Mouse (Mus musculus): ENCODE results near the gene Pithd1. TPM values are rescaled to one million over a fixed set of nuclear protein-coding genes. Genes with fewer than 3 reads are reported as not detected.

Pithd1 gene
- polyA plus RNA-seq, 1 experiment from 2014 or later = 70.0 TPM

DNA sequence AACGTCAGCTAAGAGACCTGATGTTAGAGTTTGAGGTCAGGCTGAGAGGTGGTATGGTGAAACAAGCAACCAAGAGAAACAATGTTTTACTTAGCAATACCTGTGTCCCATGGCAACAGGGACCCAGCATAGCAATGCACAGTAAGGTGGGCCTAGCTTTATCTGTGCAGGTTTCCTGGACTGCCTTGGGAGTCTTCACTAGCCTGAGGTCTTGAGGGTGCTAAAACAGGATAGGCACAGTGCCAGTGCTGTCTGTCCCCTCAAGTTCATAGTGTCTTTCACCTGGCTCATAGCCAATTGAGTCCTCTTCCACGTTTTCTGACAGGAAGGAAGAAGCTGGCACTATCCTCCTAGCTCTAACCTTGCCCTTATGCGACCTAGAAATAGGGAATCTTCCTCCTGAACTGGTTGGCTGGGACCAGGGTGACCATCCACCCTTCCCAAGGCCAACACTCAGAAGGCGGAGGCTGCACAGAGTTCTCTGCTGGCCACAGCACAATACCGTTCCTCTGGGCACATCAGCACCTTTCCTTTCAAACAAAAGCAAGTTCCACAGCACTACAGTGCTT is 17.1 kb upstream of the Pithd1 start:
- H3K4me1 ChIP-seq (ENCODE audit: control insufficient read depth, insufficient read depth, low read length) = no peaks in the 10 kb centered on the region
- ATAC-seq (ENCODE audit: low FRiP score, low TSS enrichment) (no peak), DNase-seq (no peak)
- H3K36me3 ChIP-seq (ENCODE audit: control insufficient read depth, insufficient read depth, low read length) = peaks cover 71% of the 10 kb centered on the region
- no peaks in the 10 kb centered on the region for H3K27me3 ChIP-seq (ENCODE audit: control insufficient read depth, insufficient read depth, low read length)
- WGBS = 97% methylated on average over 5 of the region's 5 CpGs
- H3K4me2 ChIP-seq (ENCODE audit: low read length) = no peak overlapping the region
- no peak overlapping the region for H3K9ac ChIP-seq (replicated peaks; ENCODE audit: low read length)
- no peak overlapping the region for H3K27ac ChIP-seq (replicated peaks; ENCODE audit: low read depth, low read length)
- no peak overlapping the region for H3K4me3 ChIP-seq (replicated peaks; ENCODE audit: low read depth, low read length)
- no peaks in the 10 kb centered on the region for H3K9me3 ChIP-seq (ENCODE audit: control insufficient read depth, low read length)

DNA sequence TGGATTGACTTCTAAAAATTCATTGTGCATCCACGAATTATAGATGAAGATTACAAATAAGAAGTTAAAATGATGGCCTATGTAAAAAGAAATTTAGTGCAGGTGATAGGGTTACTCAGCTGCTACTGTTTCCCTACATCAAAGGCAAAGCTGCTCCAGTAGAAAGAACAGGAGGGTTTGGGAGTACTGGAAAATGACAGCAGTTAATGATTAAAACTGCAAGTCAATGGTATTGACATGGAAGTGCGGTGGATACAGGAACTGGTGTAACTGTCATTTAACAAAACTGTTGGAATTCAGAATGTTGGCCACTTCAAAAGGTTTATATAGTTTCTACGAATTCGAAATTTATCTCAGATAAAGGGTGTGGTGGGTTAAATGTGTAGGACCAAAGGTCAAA is 8.1 kb upstream of the Pithd1 start:
- Histone ChIP-seq H3K9ac (replicated peaks; ENCODE audit: low read length) (no peak overlapping the region), H3K4me2 (ENCODE audit: low read length) (no peak overlapping the region), H3K4me1 (ENCODE audit: control insufficient read depth, insufficient read depth, low read length) (no peaks in the 10 kb centered on the region), H3K4me3 (replicated peaks; ENCODE audit: low read depth, low read length) (no peak overlapping the region), H3K27ac (replicated peaks; ENCODE audit: low read depth, low read length) (no peak overlapping the region), H3K9me3 (ENCODE audit: control insufficient read depth, low read length) (0 out of 2 replicates have a peak, but pooled peaks cover 5% of the 10 kb centered on the region), H3K36me3 (ENCODE audit: control insufficient read depth, insufficient read depth, low read length) (no peaks in the 10 kb centered on the region), H3K27me3 (ENCODE audit: control insufficient read depth, insufficient read depth, low read length) (no peaks in the 10 kb centered on the region)
- ATAC-seq (ENCODE audit: low FRiP score, low TSS enrichment) (no peak), DNase-seq (no peak)
- 88% methylated on average over 4 of the region's 4 CpGs for WGBS

DNA sequence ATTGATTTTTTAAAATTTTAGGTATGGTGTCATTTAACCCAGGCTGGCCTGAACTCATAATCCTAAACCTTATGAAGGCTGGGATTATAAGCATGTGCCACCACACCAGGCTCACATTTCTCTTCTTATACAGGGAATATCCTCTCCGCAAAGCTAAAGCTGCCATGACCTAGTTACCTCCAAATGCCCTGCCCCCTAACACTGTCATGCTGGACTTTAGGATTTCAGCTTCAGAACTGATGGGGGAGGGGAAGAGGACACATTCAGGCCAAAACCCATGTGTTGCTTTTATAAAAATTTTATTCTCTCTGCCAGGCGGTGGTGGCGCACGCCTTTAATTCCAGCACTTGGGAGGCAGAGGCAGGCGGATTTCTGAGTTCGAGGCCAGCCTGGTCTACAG is 6.9 kb upstream of the Pithd1 start:
- no peak overlapping the region for H3K9ac ChIP-seq (replicated peaks; ENCODE audit: low read length)
- ATAC-seq (ENCODE audit: low FRiP score, low TSS enrichment) = no peak
- H3K36me3 ChIP-seq (ENCODE audit: control insufficient read depth, insufficient read depth, low read length) = no peaks in the 10 kb centered on the region
- H3K4me3 ChIP-seq (replicated peaks; ENCODE audit: low read depth, low read length) = no peak overlapping the region
- no peaks in the 10 kb centered on the region for H3K27me3 ChIP-seq (ENCODE audit: control insufficient read depth, insufficient read depth, low read length)
- no peak for DNase-seq
- 98% methylated on average over 6 of the region's 6 CpGs for WGBS
- H3K27ac ChIP-seq (replicated peaks; ENCODE audit: low read depth, low read length) = no peak overlapping the region
- H3K4me1 ChIP-seq (ENCODE audit: control insufficient read depth, insufficient read depth, low read length) = no peaks in the 10 kb centered on the region
- H3K9me3 ChIP-seq (ENCODE audit: control insufficient read depth, low read length) = 0 out of 2 replicates have a peak, but pooled peaks cover 5% of the 10 kb centered on the region
- H3K4me2 ChIP-seq (ENCODE audit: low read length) = no peak overlapping the region

DNA sequence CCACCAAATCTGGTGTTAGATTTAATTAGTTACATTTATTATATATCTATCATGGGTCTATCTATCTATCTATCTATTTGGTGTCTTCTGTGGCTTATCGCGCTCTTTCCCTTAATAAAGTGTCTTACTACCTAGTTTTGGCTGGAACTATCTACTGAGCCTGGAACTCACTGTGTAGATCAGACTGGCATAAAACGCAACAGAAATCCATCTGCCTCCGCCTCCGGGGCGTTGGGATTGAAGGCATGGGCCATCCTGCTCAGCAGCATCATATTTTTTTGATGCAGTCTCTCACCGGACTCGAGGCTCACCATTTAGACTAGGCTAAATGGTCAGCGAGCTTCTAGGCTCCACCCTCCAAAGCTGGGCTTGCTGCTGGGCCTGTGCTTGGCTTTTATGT is 650 bp upstream of the Pithd1 start:
- H3K27ac ChIP-seq (replicated peaks; ENCODE audit: low read depth, low read length) = peak overlapping the region; percentile 84; the same call in 1 of the 2 replicates
- no peaks in the 10 kb centered on the region for H3K27me3 ChIP-seq (ENCODE audit: control insufficient read depth, insufficient read depth, low read length)
- peaks cover 13% of the 10 kb centered on the region for H3K4me1 ChIP-seq (ENCODE audit: control insufficient read depth, insufficient read depth, low read length)
- no peaks in the 10 kb centered on the region for H3K9me3 ChIP-seq (ENCODE audit: control insufficient read depth, low read length)
- WGBS = 67% methylated on average over 9 of the region's 9 CpGs
- DNase-seq (no peak), ATAC-seq (ENCODE audit: low FRiP score, low TSS enrichment) (no peak)
- H3K9ac ChIP-seq (replicated peaks; ENCODE audit: low read length) = peak overlapping the region; percentile 92
- peaks cover 8% of the 10 kb centered on the region for H3K36me3 ChIP-seq (ENCODE audit: control insufficient read depth, insufficient read depth, low read length)
- peak overlapping the region; percentile 63 for H3K4me2 ChIP-seq (ENCODE audit: low read length)
- peak overlapping the region; percentile 88 for H3K4me3 ChIP-seq (replicated peaks; ENCODE audit: low read depth, low read length)

DNA sequence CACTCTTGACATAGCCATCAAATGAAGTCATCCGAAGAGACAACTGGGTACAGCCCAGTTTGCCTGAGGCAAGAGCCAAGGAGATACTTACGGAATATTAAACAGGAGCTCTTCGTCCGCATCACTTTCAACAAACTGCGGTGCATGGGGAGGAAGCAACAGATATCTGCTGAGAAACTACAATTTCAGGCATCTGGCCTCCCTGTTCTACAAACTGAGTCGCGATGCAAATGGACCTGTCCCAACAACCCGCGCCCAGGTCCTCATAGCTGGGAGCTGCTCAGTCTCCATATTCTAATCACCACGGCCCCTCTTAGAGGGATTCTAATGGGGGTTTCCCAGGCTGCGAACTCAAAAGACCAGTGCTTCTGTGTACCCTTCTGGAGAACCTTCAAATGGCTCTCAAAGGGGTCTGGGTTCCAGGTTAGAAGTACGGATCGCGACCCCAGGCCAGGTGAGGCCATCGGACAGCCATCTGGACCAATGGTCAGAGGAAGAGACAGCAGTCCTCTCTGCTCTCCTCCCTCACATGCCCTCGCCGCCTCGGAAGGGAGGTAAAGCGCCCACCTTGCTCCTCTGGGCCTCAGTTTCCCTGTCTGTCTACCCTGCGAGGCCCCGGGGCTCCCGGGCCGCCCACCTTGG is 642 bp downstream of the Pithd1 start:
- peak overlapping the region; percentile 63 for H3K4me2 ChIP-seq (ENCODE audit: low read length)
- H3K9me3 ChIP-seq (ENCODE audit: control insufficient read depth, low read length) = no peaks in the 10 kb centered on the region
- peaks cover 13% of the 10 kb centered on the region for H3K4me1 ChIP-seq (ENCODE audit: control insufficient read depth, insufficient read depth, low read length)
- WGBS = 6% methylated on average over 23 of the region's 23 CpGs
- H3K36me3 ChIP-seq (ENCODE audit: control insufficient read depth, insufficient read depth, low read length) = peaks cover 16% of the 10 kb centered on the region
- peak overlapping the region; percentile 84 for H3K27ac ChIP-seq (replicated peaks; ENCODE audit: low read depth, low read length)
- DNase-seq = peak; percentile 17
- H3K4me3 ChIP-seq (replicated peaks; ENCODE audit: low read depth, low read length) = peak overlapping the region; percentile 88
- 0 out of 2 replicates have a peak, but pooled peaks have one; percentile 7 for ATAC-seq (ENCODE audit: low FRiP score, low TSS enrichment)
- H3K9ac ChIP-seq (replicated peaks; ENCODE audit: low read length) = peak overlapping the region; percentile 92
- no peaks in the 10 kb centered on the region for H3K27me3 ChIP-seq (ENCODE audit: control insufficient read depth, insufficient read depth, low read length)

DNA sequence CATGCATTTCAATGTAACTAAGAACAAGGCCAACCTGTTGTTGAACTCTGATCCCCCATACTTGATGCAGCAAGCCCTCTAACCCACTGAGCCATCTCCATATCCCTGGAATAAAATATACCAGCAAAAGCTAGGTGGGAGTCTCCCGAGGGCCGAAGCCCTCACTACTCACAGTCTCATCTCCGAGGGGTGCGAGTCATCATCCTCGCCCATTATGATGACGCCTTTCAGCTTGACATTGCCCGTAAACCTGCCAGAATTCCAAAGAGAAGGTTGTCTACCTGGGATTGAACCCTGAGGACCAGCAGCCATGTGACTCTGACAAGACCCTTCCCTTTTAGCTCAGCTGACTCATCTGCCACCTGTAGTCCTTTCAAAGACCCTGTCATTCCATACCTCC is 1.3 kb downstream of the Pithd1 start:
- Histone ChIP-seq H3K36me3 (ENCODE audit: control insufficient read depth, insufficient read depth, low read length) (peaks cover 18% of the 10 kb centered on the region), H3K9ac (replicated peaks; ENCODE audit: low read length) (peak overlapping the region; percentile 92; the same call in 1 of the 2 replicates), H3K9me3 (ENCODE audit: control insufficient read depth, low read length) (no peaks in the 10 kb centered on the region), H3K4me1 (ENCODE audit: control insufficient read depth, insufficient read depth, low read length) (peaks cover 13% of the 10 kb centered on the region), H3K27ac (replicated peaks; ENCODE audit: low read depth, low read length) (no peak overlapping the region), H3K4me3 (replicated peaks; ENCODE audit: low read depth, low read length) (peak overlapping the region; percentile 88), H3K4me2 (ENCODE audit: low read length) (peak overlapping the region; percentile 63), H3K27me3 (ENCODE audit: control insufficient read depth, insufficient read depth, low read length) (no peaks in the 10 kb centered on the region)
- DNase-seq = no peak
- 96% methylated on average over 7 of the region's 7 CpGs for WGBS
- no peak for ATAC-seq (ENCODE audit: low FRiP score, low TSS enrichment)

DNA sequence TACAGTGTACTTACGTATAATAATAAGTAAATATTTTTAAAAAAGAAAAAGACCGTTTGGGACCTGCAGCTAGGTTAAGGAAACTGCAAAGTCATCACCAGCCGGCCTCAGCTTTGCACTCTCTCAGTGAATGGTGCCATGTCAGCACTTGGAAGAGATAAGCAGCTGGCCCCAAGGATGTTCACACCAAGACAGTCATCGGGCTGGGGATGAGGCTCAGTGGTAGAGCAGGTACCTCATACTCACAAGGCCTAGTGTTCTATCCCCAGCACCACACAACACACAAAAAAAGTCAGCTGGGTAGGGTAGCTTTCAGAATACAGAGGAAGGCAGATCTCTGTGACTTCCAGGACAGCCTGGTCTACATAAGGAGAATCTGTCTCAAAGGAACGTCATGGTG is 1.9 kb downstream of the Pithd1 start:
- WGBS = 97% methylated on average over 5 of the region's 5 CpGs
- DNase-seq = no peak
- ATAC-seq (ENCODE audit: low FRiP score, low TSS enrichment) = no peak
- no peak overlapping the region for H3K4me3 ChIP-seq (replicated peaks; ENCODE audit: low read depth, low read length)
- no peak overlapping the region for H3K27ac ChIP-seq (replicated peaks; ENCODE audit: low read depth, low read length)
- H3K9me3 ChIP-seq (ENCODE audit: control insufficient read depth, low read length) = no peaks in the 10 kb centered on the region
- H3K36me3 ChIP-seq (ENCODE audit: control insufficient read depth, insufficient read depth, low read length) = peaks cover 18% of the 10 kb centered on the region
- no peak overlapping the region for H3K4me2 ChIP-seq (ENCODE audit: low read length)
- H3K27me3 ChIP-seq (ENCODE audit: control insufficient read depth, insufficient read depth, low read length) = no peaks in the 10 kb centered on the region
- no peak overlapping the region for H3K9ac ChIP-seq (replicated peaks; ENCODE audit: low read length)
- peaks cover 13% of the 10 kb centered on the region for H3K4me1 ChIP-seq (ENCODE audit: control insufficient read depth, insufficient read depth, low read length)

DNA sequence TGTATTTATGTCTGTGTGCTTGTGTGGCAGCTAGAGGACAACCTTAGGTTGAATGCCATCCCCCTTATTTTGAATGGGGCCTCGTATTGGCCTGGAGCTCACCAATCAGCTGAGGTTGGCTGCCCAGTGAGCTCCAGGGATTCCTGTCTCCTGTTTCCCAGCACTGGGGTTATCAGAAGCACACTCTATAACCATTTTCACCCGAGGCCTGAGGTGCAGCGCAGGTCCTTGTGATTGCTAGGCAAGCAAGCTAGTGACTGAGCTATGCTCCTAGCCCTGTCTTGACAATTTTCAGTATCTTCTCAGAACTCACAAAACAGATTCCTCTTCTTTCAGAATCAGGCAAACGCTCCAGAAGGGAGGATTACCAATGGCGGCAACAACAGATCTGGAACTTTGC is 2.5 kb downstream of the Pithd1 start:
- Histone ChIP-seq H3K4me2 (ENCODE audit: low read length) (no peak overlapping the region), H3K36me3 (ENCODE audit: control insufficient read depth, insufficient read depth, low read length) (peaks cover 18% of the 10 kb centered on the region), H3K4me3 (replicated peaks; ENCODE audit: low read depth, low read length) (no peak overlapping the region), H3K27me3 (ENCODE audit: control insufficient read depth, insufficient read depth, low read length) (no peaks in the 10 kb centered on the region), H3K9me3 (ENCODE audit: control insufficient read depth, low read length) (no peaks in the 10 kb centered on the region), H3K9ac (replicated peaks; ENCODE audit: low read length) (no peak overlapping the region), H3K27ac (replicated peaks; ENCODE audit: low read depth, low read length) (no peak overlapping the region), H3K4me1 (ENCODE audit: control insufficient read depth, insufficient read depth, low read length) (peaks cover 13% of the 10 kb centered on the region)
- DNase-seq (no peak), ATAC-seq (ENCODE audit: low FRiP score, low TSS enrichment) (no peak)
- 87% methylated on average over 5 of the region's 5 CpGs for WGBS

DNA sequence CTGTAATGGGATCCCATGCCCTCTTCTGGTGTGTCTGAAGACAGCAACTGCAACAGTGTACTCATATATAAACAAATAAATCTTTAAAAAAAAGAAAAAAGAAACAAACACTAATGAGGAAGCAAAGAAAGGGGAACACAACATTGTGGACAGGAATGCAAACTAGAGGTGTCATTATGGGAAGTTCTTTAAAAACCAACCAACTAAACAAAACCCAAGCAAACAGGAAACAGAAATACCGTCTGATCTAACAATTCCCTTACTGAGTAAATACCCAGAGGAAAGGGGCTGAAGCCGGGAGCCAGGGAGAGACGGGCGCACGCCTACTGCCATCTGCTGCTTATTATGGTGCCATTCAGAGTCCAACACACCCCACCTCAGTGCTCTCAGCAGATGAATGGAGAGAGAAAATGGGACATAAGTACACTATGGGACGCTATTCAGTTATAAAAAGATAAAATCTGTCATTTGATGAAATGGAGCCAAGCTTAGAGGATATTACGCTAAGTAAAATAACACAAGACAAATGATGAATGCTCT is 5.5 kb downstream of the Pithd1 start:
- 82% methylated on average over 7 of the region's 7 CpGs for WGBS
- H3K4me2 ChIP-seq (ENCODE audit: low read length) = no peak overlapping the region
- ATAC-seq (ENCODE audit: low FRiP score, low TSS enrichment) (no peak), DNase-seq (no peak)
- H3K27me3 ChIP-seq (ENCODE audit: control insufficient read depth, insufficient read depth, low read length) = no peaks in the 10 kb centered on the region
- no peak overlapping the region for H3K27ac ChIP-seq (replicated peaks; ENCODE audit: low read depth, low read length)
- H3K9ac ChIP-seq (replicated peaks; ENCODE audit: low read length) = no peak overlapping the region
- no peak overlapping the region for H3K4me3 ChIP-seq (replicated peaks; ENCODE audit: low read depth, low read length)
- H3K4me1 ChIP-seq (ENCODE audit: control insufficient read depth, insufficient read depth, low read length) = peaks cover 9% of the 10 kb centered on the region
- H3K36me3 ChIP-seq (ENCODE audit: control insufficient read depth, insufficient read depth, low read length) = peaks cover 31% of the 10 kb centered on the region
- H3K9me3 ChIP-seq (ENCODE audit: control insufficient read depth, low read length) = no peaks in the 10 kb centered on the region

All from midbrain, embryonic 14.5 days (tissue).